In genomic region chr3:129631857-129632256, GRCm38 (mm10) we compare ENCODE assay signal across 35 mouse cellular contexts.
"Had no signal": no experiment of that assay in that cellular context is flagged by ENCODE, and none has a peak within 500 bp of the region (broad histone marks: within the 10 kb centered on the region; RNA-seq: fewer than 3 reads in every experiment).

No protein-coding gene starts in this region.

- H3K36me3 ChIP-seq: heart, embryonic 15.5 days; intestine, embryonic 15.5 days had no signal

- H3K27me3 ChIP-seq: heart, embryonic 12.5 days; heart, embryonic 13.5 days; heart, embryonic 15.5 days; hindbrain, embryonic 12.5 days; hindbrain, embryonic 13.5 days; hindbrain, embryonic 15.5 days; intestine, embryonic 15.5 days; kidney, embryonic 15.5 days had no signal

- H3K4me3 ChIP-seq: heart, embryonic 10.5 days; heart, embryonic 12.5 days; heart, embryonic 13.5 days; heart, embryonic 15.5 days; hindbrain, embryonic 10.5 days; hindbrain, embryonic 12.5 days; hindbrain, embryonic 13.5 days; hindbrain, embryonic 15.5 days; intestine, embryonic 15.5 days; kidney, embryonic 15.5 days; layer of hippocampus, adult 2 months had no signal

- H3K4me1 ChIP-seq: hindbrain, embryonic 10.5 days; hindbrain, embryonic 12.5 days; hindbrain, embryonic 13.5 days; hindbrain, embryonic 15.5 days; intestine, embryonic 15.5 days had no signal

- DNase-seq: heart, postnatal 10 days; heart, postnatal 14 days; heart, postnatal 36 days; heart, postnatal 4 days; kidney, adult 11 months; kidney, adult 18-20 months; kidney, adult 2 months; kidney, adult 8-10 months; kidney, adult 9 months; kidney, postnatal 10 days; kidney, postnatal 14 days; kidney, postnatal 25 days; kidney, postnatal 36 days; kidney, postnatal 4 days; layer of hippocampus, adult 9-11 months; layer of hippocampus, postnatal 36 days had no signal

- H3K9ac ChIP-seq: heart, embryonic 12.5 days; heart, embryonic 13.5 days; heart, embryonic 15.5 days; hindbrain, embryonic 12.5 days; hindbrain, embryonic 13.5 days; hindbrain, embryonic 14.5 days; hindbrain, embryonic 15.5 days; intestine, embryonic 15.5 days; kidney, embryonic 15.5 days had no signal

- H3K4me2 ChIP-seq: heart, embryonic 11.5 days; heart, embryonic 12.5 days; heart, embryonic 13.5 days; heart, embryonic 15.5 days; hindbrain, embryonic 12.5 days; hindbrain, embryonic 13.5 days; hindbrain, embryonic 14.5 days; hindbrain, embryonic 15.5 days; intestine, embryonic 15.5 days; kidney, embryonic 15.5 days had no signal

- ATAC-seq: hindbrain, embryonic 16.5 days; hindbrain, postnatal 0 days; inflammation-experienced regulatory T-cells, adult 6 months; intestine, embryonic 15.5 days; intestine, embryonic 16.5 days; intestine, postnatal 0 days had no signal

- H3K27ac ChIP-seq: heart, embryonic 10.5 days; heart, embryonic 13.5 days; heart, embryonic 15.5 days; hindbrain, embryonic 10.5 days; hindbrain, embryonic 12.5 days; hindbrain, embryonic 13.5 days; hindbrain, embryonic 14.5 days; hindbrain, embryonic 15.5 days; hindbrain, postnatal 0 days; intestine, embryonic 15.5 days; kidney, embryonic 15.5 days; kidney, postnatal 0 days had no signal

- H3K9me3 ChIP-seq: heart, embryonic 10.5 days; heart, embryonic 12.5 days; heart, embryonic 13.5 days; heart, embryonic 15.5 days; hindbrain, embryonic 10.5 days; hindbrain, embryonic 12.5 days; hindbrain, embryonic 13.5 days; hindbrain, embryonic 15.5 days; intestine, embryonic 15.5 days; kidney, embryonic 15.5 days had no signal
